Mouse (Mus musculus): ENCODE data around the gene Gm21970. TPM values are rescaled to one million over a fixed set of nuclear protein-coding genes. Genes with fewer than 3 reads are reported as not detected.

Gene Gm21970
- polyA plus RNA-seq, 1 experiment from 2014 or later, result not detected

- no peak overlapping the region for H3K4me3 ChIP-seq
- peaks cover 23% of the 10 kb centered on the region for H3K4me1 ChIP-seq
- no peaks in the 10 kb centered on the region for H3K9me3 ChIP-seq
- no peaks in the 10 kb centered on the region for H3K36me3 ChIP-seq (replicated peaks)
- no peak overlapping the region for H3K27ac ChIP-seq
- 89% methylated on average over 2 of the region's 2 CpGs for WGBS
- no peak overlapping the region for H3K4me2 ChIP-seq
- ATAC-seq (replicated peaks), result no peak
- no peaks in the 10 kb centered on the region for H3K27me3 ChIP-seq (replicated peaks)
- H3K9ac ChIP-seq, result no peak overlapping the region
Observed at GRCm38 (mm10) chr16:91463400-91463799, 71.9 kb downstream of the Gm21970 start.

DNA sequence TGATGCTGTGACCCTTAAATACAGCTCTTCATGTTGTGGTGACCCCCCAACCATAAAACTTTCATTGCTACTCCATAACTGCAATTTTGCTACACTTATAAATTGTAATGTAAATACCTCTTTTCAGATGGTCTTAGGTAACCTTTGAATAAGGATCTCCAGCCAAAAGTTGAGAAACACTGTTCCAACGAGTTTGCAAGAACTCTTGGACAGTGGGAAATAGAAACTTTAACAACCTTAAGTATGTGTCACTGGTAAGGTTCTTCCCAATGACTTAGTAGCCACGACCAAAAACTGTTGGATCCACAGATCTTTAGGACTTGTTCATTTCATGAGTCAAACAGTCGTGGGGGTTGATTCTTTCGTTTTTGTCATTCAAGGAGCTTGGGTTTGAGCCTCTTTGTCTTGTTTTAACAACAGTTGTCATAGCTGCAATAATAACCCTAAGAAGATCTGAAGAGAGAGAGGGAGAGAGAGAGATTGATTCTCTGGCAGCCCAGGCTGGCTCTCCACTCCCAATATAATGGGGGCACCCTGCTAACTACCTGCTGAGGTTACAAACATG, 72.4 kb downstream of the Gm21970 start:
- Histone ChIP-seq H3K4me1 (peaks cover 23% of the 10 kb centered on the region), H3K9me3 (no peaks in the 10 kb centered on the region), H3K27me3 (replicated peaks) (no peaks in the 10 kb centered on the region), H3K27ac (peak overlapping the region; percentile 89), H3K36me3 (replicated peaks) (no peaks in the 10 kb centered on the region), H3K9ac (peak overlapping the region; percentile 50), H3K4me3 (peak overlapping the region; percentile 66), H3K4me2 (peak overlapping the region; percentile 70)
- WGBS, result 86% methylated on average over 4 of the region's 4 CpGs
- 0 out of 2 replicates have a peak, but pooled peaks have one; percentile 1 for ATAC-seq (replicated peaks)

DNA sequence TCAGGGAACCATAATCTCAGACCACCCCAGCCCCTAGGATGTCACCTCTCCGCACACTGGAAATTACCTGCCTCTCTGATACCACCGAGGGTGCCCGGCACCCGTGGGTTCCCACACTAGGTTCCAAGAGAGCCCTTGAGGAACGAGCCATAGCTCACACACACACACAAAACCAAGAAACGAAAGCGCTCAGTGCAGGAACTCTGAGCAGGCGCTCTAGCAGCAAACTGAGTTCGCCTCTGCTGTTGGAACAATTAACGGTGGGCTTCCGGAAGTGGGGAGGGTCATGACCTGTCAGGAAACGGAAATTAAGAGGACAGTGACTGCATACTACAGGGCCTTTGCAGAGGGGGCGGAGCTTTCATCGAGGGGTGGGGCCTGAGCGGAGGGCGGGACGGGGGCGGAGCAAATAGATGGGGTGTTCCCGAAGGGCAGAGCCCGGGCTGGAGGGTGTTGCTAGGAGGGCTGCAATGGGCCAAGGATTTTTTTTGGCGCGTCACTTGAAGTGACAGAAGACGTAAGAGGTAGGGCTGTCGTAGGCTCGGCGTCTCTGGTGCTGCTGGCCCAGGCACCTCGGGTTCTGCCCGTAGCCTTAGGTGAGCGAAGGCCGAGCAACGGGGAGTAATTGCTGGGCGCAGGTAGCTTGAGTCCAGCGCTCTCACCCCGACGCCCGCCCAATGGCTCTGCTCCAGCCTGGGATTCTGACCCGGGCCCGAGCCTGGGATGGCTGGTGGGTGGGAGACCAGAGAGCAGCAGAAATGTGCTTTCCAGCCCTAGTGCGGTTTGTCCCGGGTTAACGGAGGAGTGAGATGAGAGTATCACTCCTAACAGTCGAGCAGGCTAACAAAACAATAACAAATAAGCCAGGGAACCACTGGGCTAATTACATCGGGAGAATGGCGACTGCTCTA, 73.3 kb downstream of the Gm21970 start:
- Histone ChIP-seq H3K4me3 (peak overlapping the region; percentile 66), H3K4me2 (peak overlapping the region; percentile 70), H3K27ac (peak overlapping the region; percentile 89), H3K4me1 (peaks cover 23% of the 10 kb centered on the region), H3K9me3 (no peaks in the 10 kb centered on the region), H3K36me3 (replicated peaks) (no peaks in the 10 kb centered on the region), H3K27me3 (replicated peaks) (no peaks in the 10 kb centered on the region), H3K9ac (peak overlapping the region; percentile 50)
- peak; percentile 97 for ATAC-seq (replicated peaks)
- WGBS, result 1% methylated on average over 44 of the region's 44 CpGs

- Histone ChIP-seq H3K9me3 (no peaks in the 10 kb centered on the region), H3K27me3 (replicated peaks) (no peaks in the 10 kb centered on the region), H3K4me2 (peak overlapping the region; percentile 70), H3K4me3 (peak overlapping the region; percentile 66), H3K9ac (peak overlapping the region; percentile 50; the same call in 1 of the 2 replicates), H3K36me3 (replicated peaks) (no peaks in the 10 kb centered on the region), H3K27ac (no peak overlapping the region), H3K4me1 (peaks cover 23% of the 10 kb centered on the region)
- 47% methylated on average over 13 of the region's 13 CpGs for WGBS
- ATAC-seq (replicated peaks), result 0 out of 2 replicates have a peak, but pooled peaks have one; percentile 3
Observed at GRCm38 (mm10) chr16:91465505-91466240, 74.2 kb downstream of the Gm21970 start.

GRCm38 (mm10) chr16:91466566-91466965, 75.0 kb downstream of the Gm21970 start:
- no peak overlapping the region for H3K4me3 ChIP-seq
- H3K9me3 ChIP-seq, result no peaks in the 10 kb centered on the region
- H3K4me2 ChIP-seq, result peak overlapping the region; percentile 70; the same call in 1 of the 2 replicates
- peaks cover 23% of the 10 kb centered on the region for H3K4me1 ChIP-seq
- H3K36me3 ChIP-seq (replicated peaks), result no peaks in the 10 kb centered on the region
- ATAC-seq (replicated peaks), result no peak
- no peak overlapping the region for H3K9ac ChIP-seq
- no peaks in the 10 kb centered on the region for H3K27me3 ChIP-seq (replicated peaks)
- no peak overlapping the region for H3K27ac ChIP-seq
- WGBS, result 42% methylated on average over 6 of the region's 6 CpGs

Other genes starting within 250 kb of the Gm21970 start
- gene Olig2, start 166.3 kb upstream of the Gm21970 start, polyA plus RNA-seq (2015; fragmentation: Nextera tagmentation; extraction: Ambion mirVana), result 10.4 and 10.7 TPM in 2 replicates
- 79.2 and 81.5 TPM in 2 replicates for gene Olig1, start 121.9 kb upstream of the Gm21970 start, polyA plus RNA-seq (2015; fragmentation: Nextera tagmentation; extraction: Ambion mirVana)
- gene Ifnar2, start 18.9 kb upstream of the Gm21970 start, polyA plus RNA-seq (2015; fragmentation: Nextera tagmentation; extraction: Ambion mirVana), result 33.5 and 36.7 TPM in 2 replicates
- 11.7 and 11.9 TPM in 2 replicates for gene Il10rb, start 14.4 kb downstream of the Gm21970 start, polyA plus RNA-seq (2015; fragmentation: Nextera tagmentation; extraction: Ambion mirVana)
- gene Ifnar1, start 93.5 kb downstream of the Gm21970 start, polyA plus RNA-seq (2015; fragmentation: Nextera tagmentation; extraction: Ambion mirVana), result 53.4 and 54.7 TPM in 2 replicates
- 92.5 and 94.2 TPM in 2 replicates for gene Ifngr2, start 155.4 kb downstream of the Gm21970 start, polyA plus RNA-seq (2015; fragmentation: Nextera tagmentation; extraction: Ambion mirVana)
- gene Tmem50b, start 206.1 kb downstream of the Gm21970 start, polyA plus RNA-seq (2015; fragmentation: Nextera tagmentation; extraction: Ambion mirVana), result 79.4 and 81.6 TPM in 2 replicates
- 7.1 and 7.8 TPM in 2 replicates for gene Dnajc28, start 227.3 kb downstream of the Gm21970 start, polyA plus RNA-seq (2015; fragmentation: Nextera tagmentation; extraction: Ambion mirVana)